Mouse (Mus musculus) E14TG2a.4 (cell line): ENCODE data around the gene Stx8.

Experiments used
- CTCF ChIP-seq: conservative IDR thresholded peaks from 2 replicates; pipeline ENCODE4 v1.5.1; 2014; ENCODE audit warnings: low read length
- POU5F1 ChIP-seq: IDR thresholded peaks from 2 replicates; pipeline ENCODE4 v1.6.1; 2014; ENCODE audit warnings: low read length, borderline replicate concordance

DNA sequence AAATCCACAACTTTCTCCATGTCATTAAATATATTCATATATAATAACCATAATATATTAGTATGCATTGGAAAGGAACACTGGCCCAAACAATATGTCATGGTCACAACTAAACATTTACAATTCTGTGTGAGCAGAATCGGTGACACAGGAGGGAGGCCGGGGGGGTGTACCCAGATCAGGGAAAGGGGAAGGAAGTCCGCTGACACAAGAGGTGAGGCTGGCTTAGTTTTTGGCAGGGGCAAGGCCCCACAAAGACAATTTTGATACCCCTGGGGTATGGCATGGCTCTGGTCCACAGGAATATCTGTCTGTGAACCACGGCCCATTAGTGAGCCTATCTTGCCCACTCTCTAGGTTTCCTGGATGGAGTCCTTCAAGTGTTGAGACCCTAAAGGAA lies 243.5 kb downstream of the Stx8 start:
- TF ChIP-seq CTCF = no peak
- TF ChIP-seq POU5F1 = no peak
